Mouse (Mus musculus): ENCODE data around the gene Hic2. TPM values are rescaled to one million over a fixed set of nuclear protein-coding genes. Genes with fewer than 3 reads are reported as not detected.

Hic2 gene
- total RNA-seq, 2 experiments from 2014 or later: 4.9 to 6.0 TPM

- no peak for DNase-seq (ENCODE audit: low spot score in 2 of 2)
Observed at GRCm38 (mm10) chr16:17275721-17276120, 42.3 kb downstream of the Hic2 start, which contains the start of gene Tmem191c. TSS of gene Tmem191c (plus strand) at chr16:17276077.

DNA sequence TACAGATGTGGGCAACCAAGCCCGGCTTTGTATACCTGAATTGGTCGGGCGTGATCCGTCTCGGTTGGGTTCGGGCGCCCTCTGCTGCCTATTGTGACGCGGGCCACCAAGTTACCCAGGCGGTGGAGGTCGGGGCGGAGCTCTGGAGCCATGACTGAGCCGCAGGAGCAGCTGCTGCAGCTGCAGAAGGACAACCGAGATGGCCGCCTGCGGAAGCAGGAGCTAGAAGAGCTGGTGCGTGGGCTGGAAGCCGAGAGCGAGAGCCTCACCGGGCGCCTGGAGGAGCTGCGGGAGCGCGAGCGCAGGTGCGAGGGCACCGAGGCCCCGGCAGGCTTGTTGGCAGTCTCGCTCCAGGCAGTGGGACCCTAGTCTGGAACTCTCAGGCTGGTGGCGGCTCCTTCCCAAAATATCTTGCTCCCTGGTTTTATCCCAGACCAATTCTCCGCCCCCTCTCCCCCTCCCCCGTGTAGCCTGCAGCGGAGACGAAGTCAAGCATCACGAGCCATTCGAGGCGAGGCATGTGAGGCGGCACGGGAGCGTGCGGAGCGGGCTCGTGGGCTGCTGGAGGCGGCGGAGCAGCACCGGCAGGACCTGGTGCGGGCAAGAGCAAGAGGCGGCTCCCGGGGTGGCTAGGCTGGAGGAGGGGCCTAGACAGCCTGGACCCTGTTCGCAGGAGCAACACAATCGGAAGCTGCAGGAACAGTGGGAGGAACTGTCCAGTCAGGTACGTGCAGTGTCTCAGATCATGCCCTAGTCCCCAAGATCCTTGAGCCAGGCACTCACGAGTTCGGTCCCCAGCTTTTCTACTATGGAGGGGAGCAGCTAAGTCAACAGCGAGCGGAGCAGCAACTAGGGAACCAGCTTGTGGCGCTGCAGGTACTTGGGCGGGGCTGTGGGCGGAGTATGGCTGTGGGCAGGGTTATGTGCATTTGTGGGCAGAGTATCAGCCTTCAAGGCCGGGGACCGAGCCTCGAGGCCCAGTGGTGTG, 43.1 kb downstream of the Hic2 start:
- peak; percentile 87 to 94 for DNase-seq (ENCODE audit: low spot score in 2 of 2)

GRCm38 (mm10) chr16:17277342-17278211, 44.2 kb downstream of the Hic2 start:
- DNase-seq (ENCODE audit: low spot score in 2 of 2): peak; percentile 59 to 78

DNA sequence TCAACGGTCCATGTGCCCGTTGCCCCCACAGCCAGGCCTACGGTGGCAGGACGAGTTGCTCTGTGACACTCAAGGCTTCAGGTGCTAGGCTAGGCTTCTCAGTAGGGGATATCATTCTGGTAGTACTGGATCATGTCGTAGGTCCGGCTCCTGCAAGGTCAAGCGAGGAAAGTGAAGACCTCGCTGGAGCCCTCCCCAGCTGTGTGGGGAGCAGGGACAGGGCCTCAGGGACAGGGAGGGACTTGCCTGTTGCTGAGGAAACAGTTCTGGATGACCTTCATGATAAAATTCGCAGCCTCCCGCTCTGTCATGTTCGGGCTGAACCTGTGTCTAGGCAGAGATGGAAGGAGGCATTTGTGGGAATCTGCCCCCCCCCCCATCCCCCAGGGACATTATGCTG, 47.1 kb downstream of the Hic2 start:
- no peak for DNase-seq (ENCODE audit: low spot score in 2 of 2)

- DNase-seq (ENCODE audit: low spot score in 2 of 2): no peak
Observed at GRCm38 (mm10) chr16:17283151-17283550, 49.8 kb downstream of the Hic2 start.

DNA sequence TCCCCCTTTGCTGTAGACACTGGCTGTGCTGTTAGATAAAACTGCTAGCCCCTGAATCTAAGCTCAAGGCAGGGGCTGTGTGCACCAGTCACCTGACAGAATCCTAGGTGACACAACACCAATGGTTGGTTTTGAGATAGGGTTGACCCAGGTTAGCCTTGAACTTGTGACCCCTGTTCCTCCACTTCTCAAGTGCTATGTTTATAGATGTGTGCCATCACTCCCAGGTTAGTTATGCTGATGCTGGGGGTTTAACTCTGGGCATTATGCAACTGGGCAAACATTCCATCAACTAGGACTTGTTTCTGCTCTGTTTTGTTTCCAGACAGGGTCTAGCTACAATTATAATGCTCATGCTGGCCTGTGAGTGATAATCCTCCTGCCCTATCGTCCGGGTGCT, 53.7 kb downstream of the Hic2 start:
- no peak for DNase-seq (ENCODE audit: low spot score in 2 of 2)

- no peak for DNase-seq (ENCODE audit: low spot score in 2 of 2)
Observed at GRCm38 (mm10) chr16:17291016-17291415, 57.6 kb downstream of the Hic2 start.

DNA sequence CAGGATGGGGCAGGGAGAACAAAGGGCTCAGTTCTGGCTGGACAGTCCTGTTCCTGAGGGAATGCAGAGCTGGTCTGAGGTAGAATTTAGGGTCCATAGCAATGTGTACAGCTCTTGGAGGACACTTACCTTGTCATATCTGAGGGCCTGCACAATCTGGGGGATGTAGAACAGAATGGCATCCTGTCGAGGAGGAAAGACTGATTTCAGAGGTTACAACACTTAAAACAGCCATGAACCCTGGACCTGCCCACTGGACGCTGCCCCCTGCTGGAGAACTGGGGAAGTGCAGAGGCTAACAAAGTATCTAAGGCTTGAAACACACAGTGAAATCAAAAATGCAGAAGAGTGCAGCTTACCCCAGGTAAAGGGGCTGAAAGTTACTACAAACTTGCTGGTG, 59.4 kb downstream of the Hic2 start:
- peak in 1 of 2 experiments; percentile 53 for DNase-seq (ENCODE audit: low spot score in 2 of 2)

GRCm38 (mm10) chr16:17300818-17301217, 67.4 kb downstream of the Hic2 start:
- no peak for DNase-seq (ENCODE audit: low spot score in 2 of 2)

- DNase-seq (ENCODE audit: low spot score in 2 of 2): no peak
Observed at GRCm38 (mm10) chr16:17303521-17304245, 70.3 kb downstream of the Hic2 start.

DNA sequence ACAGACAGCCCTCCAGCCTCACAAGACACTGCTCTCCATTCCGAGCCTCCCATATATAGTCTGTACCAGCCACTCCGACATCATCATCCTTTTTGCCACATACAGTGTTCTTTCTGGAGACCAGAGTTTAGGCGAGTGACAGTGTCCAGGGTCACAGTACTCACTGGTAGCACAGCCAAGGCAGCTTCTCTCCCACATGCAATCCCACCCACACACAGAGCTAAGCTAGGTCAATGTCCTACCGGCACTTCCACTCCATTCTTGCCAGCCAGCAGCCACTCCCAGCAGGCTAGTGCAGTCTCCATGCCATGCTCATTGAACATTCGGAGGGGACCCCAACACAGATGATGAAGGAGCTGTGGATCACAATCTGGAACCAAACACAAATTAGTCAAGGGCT, 74.1 kb downstream of the Hic2 start:
- DNase-seq (ENCODE audit: low spot score in 2 of 2): no peak

- DNase-seq (ENCODE audit: low spot score in 2 of 2): no peak
Observed at GRCm38 (mm10) chr16:17309036-17309435, 75.7 kb downstream of the Hic2 start.

DNA sequence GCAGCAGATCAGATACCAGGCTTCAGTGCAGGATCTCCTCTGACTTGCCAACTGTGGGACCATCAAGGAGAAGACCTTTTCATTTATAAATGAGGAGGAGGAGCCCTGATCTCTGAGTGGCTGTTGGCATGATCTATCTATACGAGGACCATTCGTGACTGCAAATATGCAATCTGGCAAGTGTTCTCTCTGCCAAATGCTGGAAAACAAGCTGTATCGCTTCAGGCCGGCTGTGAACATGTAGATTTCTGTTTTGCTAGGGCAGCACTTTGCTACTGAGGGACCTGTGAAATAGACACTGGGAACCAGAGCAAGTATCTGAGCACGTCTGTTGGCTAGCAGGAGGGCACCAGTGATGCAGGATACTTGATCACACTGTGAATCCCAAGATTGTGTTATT, 79.2 kb downstream of the Hic2 start:
- peak in 1 of 2 experiments; percentile 67 for DNase-seq (ENCODE audit: low spot score in 2 of 2)

Other genes starting within 250 kb of the Hic2 start
- 10 to 100 TPM; 35.7 to 36.5 TPM for gene Ypel1, start 163.9 kb upstream of the Hic2 start, total RNA-seq (2021)
- 10 to 100 TPM; 90.6 to 96.2 TPM for gene Ppil2, start 122.3 kb upstream of the Hic2 start, total RNA-seq (2021)
- under 1 TPM in 1 of 2 experiments, not detected in 1; 0.92 TPM for gene 2610318N02Rik, start 108.4 kb upstream of the Hic2 start, total RNA-seq (2021)
- gene Sdf2l1, start 101.2 kb upstream of the Hic2 start, total RNA-seq (2021): 10 to 100 TPM; 30.9 to 34.9 TPM
- gene Ydjc, start 89.0 kb upstream of the Hic2 start, total RNA-seq (2021): 10 to 100 TPM; 24.2 to 26.5 TPM
- gene Ccdc116, start 86.3 kb upstream of the Hic2 start, total RNA-seq (2021): 1 to 10 TPM; 1.9 to 2.7 TPM
- gene Ube2l3, start 30.9 kb upstream of the Hic2 start, total RNA-seq (2021): 100 to 1,000 TPM; 148 to 155 TPM
- 1 to 10 TPM; 3.4 to 3.7 TPM for gene Rimbp3, start 25.0 kb upstream of the Hic2 start, total RNA-seq (2021)
- 100 to 1,000 TPM in 1 of 2 experiments, 10 to 100 TPM in 1; 82.4 to 100 TPM for gene Tmem191c, start 42.5 kb downstream of the Hic2 start, total RNA-seq (2021)
- under 1 TPM; 0.56 to 0.84 TPM for gene Serpind1, start 97.8 kb downstream of the Hic2 start, total RNA-seq (2021)
- 10 to 100 TPM; 23.1 to 24.2 TPM for gene Snap29, start 172.4 kb downstream of the Hic2 start, total RNA-seq (2021)
- 100 to 1,000 TPM; 285 to 292 TPM for gene Pi4ka, start 172.7 kb downstream of the Hic2 start, total RNA-seq (2021)
- gene Crkl, start 218.4 kb downstream of the Hic2 start, total RNA-seq (2021): 10 to 100 TPM; 40.7 to 41.8 TPM

Measured in layer of hippocampus, adult 18-20 months (tissue).